Mouse (Mus musculus) neural tube, embryonic 12.5 days (tissue): ENCODE measurements around the gene Hoxc5. TPM values are rescaled to one million over a fixed set of nuclear protein-coding genes. Genes with fewer than 3 reads are reported as not detected.

Experiments used
- ATAC-seq: fragments of 200-750 bp; cut with Nextera tagmentation; 2 replicates; pipeline ENCODE4 v1.8.0; 2017; ENCODE audit warnings: low read depth, mild to moderate bottlenecking, moderate TSS enrichment, moderate library complexity; ENCODE audit not compliant: low FRiP score
- H3K27ac ChIP-seq: fragments of 300-500 bp; sonication (generic); 2 replicates; pipeline ENCODE4 v1.5.1; 2016
- H3K27me3 ChIP-seq: fragments of 300-500 bp; sonication (generic); replicated peaks from 2 replicates; pipeline ENCODE4 v1.6.1; 2016; ENCODE audit warnings: mild to moderate bottlenecking
- H3K36me3 ChIP-seq: fragments of 300-500 bp; sonication (generic); 2 replicates; pipeline ENCODE4 v1.6.1; 2016; ENCODE audit warnings: mild to moderate bottlenecking
- H3K4me1 ChIP-seq: fragments of 300-500 bp; sonication (generic); 2 replicates; pipeline ENCODE4 v1.6.1; 2016
- H3K4me2 ChIP-seq: fragments of 300-500 bp; sonication (generic); replicated peaks from 2 replicates; pipeline ENCODE4 v1.6.1; 2016; ENCODE audit warnings: mild to moderate bottlenecking
- H3K4me3 ChIP-seq: fragments of 300-500 bp; sonication (generic); 2 replicates; pipeline ENCODE4 v1.5.1; 2016
- H3K9ac ChIP-seq: fragments of 300-500 bp; sonication (generic); 2 replicates; pipeline ENCODE4 v1.6.1; 2016; ENCODE audit warnings: mild to moderate bottlenecking
- H3K9me3 ChIP-seq: fragments of 300-500 bp; sonication (generic); 2 replicates; pipeline ENCODE4 v1.6.1; 2016; ENCODE audit warnings: mild to moderate bottlenecking
- WGBS: fragments of 180-500 bp; shearing (Covaris S2); methylation state at CpG from one replicate; pipeline ENCODE4 v1.1.7; 2016; 5-methylcytosine and 5-hydroxymethylcytosine counted together
- polyA plus RNA-seq: library from polyadenylated mRNA; unstranded; fragments of >200 nt; fragmentation: Nextera tagmentation; extraction: Ambion mirVana; gene quantifications from 2 replicates; pipeline ENCODE4 v1.2.1, GENCODE M21; 2016

Gene Hoxc5
- polyA plus RNA-seq, 1 experiment from 2014 or later = 32.1 TPM

DNA sequence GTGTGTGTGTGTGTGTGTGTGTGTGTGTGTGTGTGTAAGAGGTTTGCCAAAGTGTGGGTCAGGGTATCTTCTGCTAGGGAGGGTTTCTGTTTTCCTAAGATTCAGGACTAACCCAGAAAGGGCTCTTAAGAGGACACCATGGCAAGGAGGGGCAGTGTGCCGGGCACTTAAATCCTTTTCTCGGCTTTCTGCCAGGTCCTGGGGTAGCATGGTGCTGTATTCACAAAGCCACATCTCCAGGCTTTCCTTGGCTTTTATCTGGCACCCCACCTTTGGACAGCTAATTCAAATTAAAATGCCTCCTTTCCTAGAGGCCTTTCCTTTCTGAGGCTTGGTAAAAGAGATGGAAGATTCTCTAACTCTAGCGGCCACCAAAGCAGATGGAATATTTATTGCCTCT is 72.4 kb downstream of the Hoxc5 start:
- no peaks in the 10 kb centered on the region for H3K36me3 ChIP-seq
- WGBS = 0% methylated on average over 3 of the region's 3 CpGs
- H3K9ac ChIP-seq = peak overlapping the region; percentile 88
- H3K4me3 ChIP-seq = peak overlapping the region; percentile 39
- no peaks in the 10 kb centered on the region for H3K9me3 ChIP-seq
- no peak for ATAC-seq
- peak overlapping the region; percentile 86 for H3K4me2 ChIP-seq
- H3K4me1 ChIP-seq = peaks cover 91% of the 10 kb centered on the region
- peak overlapping the region; percentile 77 for H3K27ac ChIP-seq
- no peaks in the 10 kb centered on the region for H3K27me3 ChIP-seq

DNA sequence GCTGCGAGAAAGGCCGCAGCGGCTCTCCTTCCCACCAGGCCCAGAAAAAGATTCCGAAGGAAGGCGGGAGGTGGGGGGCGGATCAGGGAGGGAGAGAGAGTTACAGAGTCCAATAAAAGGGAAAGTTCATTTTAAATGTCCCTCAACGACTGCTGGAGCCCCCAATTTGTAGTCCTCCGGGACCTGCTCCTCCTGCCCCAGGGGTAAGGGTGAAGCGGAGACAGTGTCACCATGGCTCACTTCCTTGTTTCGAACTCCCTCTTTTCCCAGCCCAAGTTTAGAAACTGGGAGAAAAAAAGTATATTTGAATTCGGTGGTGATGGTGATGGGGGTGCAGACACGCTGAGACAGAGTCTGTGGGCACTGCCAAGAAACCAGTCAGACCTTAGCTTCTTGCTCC is 73.4 kb downstream of the Hoxc5 start:
- H3K4me1 ChIP-seq = peaks cover 85% of the 10 kb centered on the region
- peak overlapping the region; percentile 86 for H3K4me2 ChIP-seq
- WGBS = 1% methylated on average over 12 of the region's 12 CpGs
- H3K27ac ChIP-seq = peak overlapping the region; percentile 77
- no peaks in the 10 kb centered on the region for H3K27me3 ChIP-seq
- no peaks in the 10 kb centered on the region for H3K36me3 ChIP-seq
- H3K9ac ChIP-seq = peak overlapping the region; percentile 88
- peak overlapping the region; percentile 39 for H3K4me3 ChIP-seq
- no peaks in the 10 kb centered on the region for H3K9me3 ChIP-seq
- ATAC-seq = no peak

- no peaks in the 10 kb centered on the region for H3K27me3 ChIP-seq
- no peaks in the 10 kb centered on the region for H3K9me3 ChIP-seq
- no peaks in the 10 kb centered on the region for H3K36me3 ChIP-seq
- no peak for ATAC-seq
- peak overlapping the region; percentile 86 for H3K4me2 ChIP-seq
- peaks cover 80% of the 10 kb centered on the region for H3K4me1 ChIP-seq
- H3K27ac ChIP-seq = no peak overlapping the region
- H3K9ac ChIP-seq = peak overlapping the region; percentile 88
- peak overlapping the region; percentile 39; the same call in 1 of the 2 replicates for H3K4me3 ChIP-seq
- WGBS = 7% methylated on average over 5 of the region's 5 CpGs
These were observed 74.4 kb downstream of the Hoxc5 start for GRCm38 (mm10) chr15:103041613-103042012.

GRCm38 (mm10) chr15:103042209-103042608 is 75.0 kb downstream of the Hoxc5 start:
- H3K9ac ChIP-seq = peak overlapping the region; percentile 88
- no peak for ATAC-seq
- no peaks in the 10 kb centered on the region for H3K9me3 ChIP-seq
- H3K4me1 ChIP-seq = peaks cover 74% of the 10 kb centered on the region
- no peak overlapping the region for H3K4me3 ChIP-seq
- 3% methylated on average over 1 of the region's 1 CpGs for WGBS
- no peak overlapping the region for H3K27ac ChIP-seq
- H3K27me3 ChIP-seq = no peaks in the 10 kb centered on the region
- H3K36me3 ChIP-seq = no peaks in the 10 kb centered on the region
- H3K4me2 ChIP-seq = peak overlapping the region; percentile 86

- Histone ChIP-seq H3K9ac (no peak overlapping the region), H3K27ac (no peak overlapping the region), H3K4me2 (no peak overlapping the region; the same call in 1 of the 2 replicates), H3K4me1 (peaks cover 47% of the 10 kb centered on the region), H3K36me3 (peaks cover 3% of the 10 kb centered on the region; the same call in 1 of the 2 replicates), H3K4me3 (no peak overlapping the region), H3K27me3 (no peaks in the 10 kb centered on the region), H3K9me3 (no peaks in the 10 kb centered on the region)
- no peak for ATAC-seq
- WGBS = 74% methylated on average over 2 of the region's 2 CpGs
These were observed 84.4 kb downstream of the Hoxc5 start for GRCm38 (mm10) chr15:103051670-103052069.

DNA sequence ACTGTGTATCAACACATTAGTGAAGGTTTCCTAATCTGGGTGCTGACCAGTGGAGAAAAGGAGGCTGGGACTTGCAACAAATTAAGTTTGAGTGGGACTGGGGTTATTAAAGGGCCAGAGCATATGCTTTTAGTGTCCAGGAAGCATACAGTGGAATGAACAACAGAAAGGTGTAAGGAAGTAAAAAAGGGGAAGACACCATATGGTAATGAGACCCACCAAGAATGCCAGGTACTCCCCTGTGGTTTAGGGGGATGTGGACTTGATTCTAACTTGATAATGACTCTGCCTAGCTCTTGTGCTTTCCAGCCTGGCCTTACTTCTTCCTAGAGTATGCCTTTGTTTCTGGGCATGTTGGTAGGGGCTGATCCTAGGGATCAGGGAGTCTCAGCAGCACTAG is 86.0 kb downstream of the Hoxc5 start:
- peaks cover 58% of the 10 kb centered on the region for H3K4me1 ChIP-seq
- no peaks in the 10 kb centered on the region; the same call in 1 of the 2 replicates for H3K36me3 ChIP-seq
- no peak overlapping the region for H3K9ac ChIP-seq
- H3K4me2 ChIP-seq = no peak overlapping the region
- ATAC-seq = no peak
- H3K27ac ChIP-seq = no peak overlapping the region
- H3K27me3 ChIP-seq = no peaks in the 10 kb centered on the region
- no peak overlapping the region for H3K4me3 ChIP-seq
- no peaks in the 10 kb centered on the region for H3K9me3 ChIP-seq

GRCm38 (mm10) chr15:103056396-103056795 is 89.2 kb downstream of the Hoxc5 start:
- no peak for ATAC-seq
- Histone ChIP-seq H3K9me3 (no peaks in the 10 kb centered on the region), H3K27ac (peak overlapping the region; percentile 77), H3K4me2 (peak overlapping the region; percentile 73), H3K4me3 (peak overlapping the region; percentile 37), H3K9ac (peak overlapping the region; percentile 77), H3K27me3 (no peaks in the 10 kb centered on the region), H3K36me3 (no peaks in the 10 kb centered on the region; the same call in 1 of the 2 replicates), H3K4me1 (peaks cover 76% of the 10 kb centered on the region)
- WGBS = 16% methylated on average over 2 of the region's 2 CpGs

DNA sequence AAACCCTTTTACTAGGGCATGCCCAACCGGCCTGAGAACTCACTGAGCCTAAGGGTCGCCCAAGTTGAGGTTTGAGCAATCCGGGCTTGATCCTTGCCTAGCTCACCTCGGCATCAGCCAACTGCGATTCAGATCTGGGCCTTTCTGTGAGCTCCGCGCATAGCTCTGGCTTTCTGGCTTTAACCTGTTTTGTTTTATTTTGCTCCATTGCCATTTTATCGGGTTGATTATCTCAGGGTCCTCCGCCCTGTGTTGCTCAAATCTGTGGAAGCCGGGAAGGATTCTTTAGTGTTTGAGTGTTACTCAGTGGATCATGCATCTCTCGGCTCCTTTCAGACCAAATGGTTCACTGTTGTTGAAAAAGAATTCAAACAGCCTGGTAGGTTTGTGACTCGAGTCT is 91.5 kb downstream of the Hoxc5 start:
- no peaks in the 10 kb centered on the region for H3K9me3 ChIP-seq
- H3K4me2 ChIP-seq = peak overlapping the region; percentile 73
- peaks cover 86% of the 10 kb centered on the region for H3K4me1 ChIP-seq
- peak overlapping the region; percentile 47 for H3K4me3 ChIP-seq
- H3K27me3 ChIP-seq = no peaks in the 10 kb centered on the region
- no peak for ATAC-seq
- no peaks in the 10 kb centered on the region; the same call in 1 of the 2 replicates for H3K36me3 ChIP-seq
- under 1% methylated on average over 12 of the region's 12 CpGs for WGBS
- peak overlapping the region; percentile 98 for H3K27ac ChIP-seq
- H3K9ac ChIP-seq = peak overlapping the region; percentile 96

DNA sequence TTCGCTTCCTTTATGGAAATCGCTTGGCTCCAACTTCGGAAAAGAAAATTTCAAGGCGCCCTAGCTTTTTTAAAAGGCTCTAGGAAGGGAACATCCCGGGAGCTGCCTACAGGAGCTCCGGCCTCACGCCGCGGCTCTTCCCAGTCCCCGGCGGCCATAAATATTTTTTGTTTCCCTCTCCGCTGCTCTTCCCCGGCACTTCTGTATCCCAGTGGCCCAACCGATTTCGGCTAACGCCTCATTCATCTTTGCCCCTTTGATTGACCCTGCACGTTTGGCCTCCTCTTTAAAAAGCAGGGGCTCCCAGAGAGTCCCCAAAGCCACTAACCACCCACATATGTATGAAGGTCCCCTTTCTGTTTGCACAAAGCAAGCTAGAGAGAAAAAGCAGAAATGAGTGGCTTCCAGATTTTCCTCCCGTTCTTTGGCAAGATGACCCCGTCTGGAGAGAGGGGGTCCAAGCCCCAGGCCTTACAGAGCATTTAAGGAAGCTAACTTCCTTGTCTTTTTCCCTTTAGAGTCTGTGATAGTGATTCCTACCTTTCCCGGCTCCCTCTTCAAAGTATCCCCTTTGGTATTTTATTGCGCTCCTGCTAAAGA is 92.2 kb downstream of the Hoxc5 start:
- H3K4me3 ChIP-seq = peak overlapping the region; percentile 47
- H3K4me1 ChIP-seq = peaks cover 81% of the 10 kb centered on the region
- H3K27me3 ChIP-seq = no peaks in the 10 kb centered on the region
- H3K36me3 ChIP-seq = no peaks in the 10 kb centered on the region
- H3K9ac ChIP-seq = peak overlapping the region; percentile 96
- H3K27ac ChIP-seq = peak overlapping the region; percentile 98
- H3K4me2 ChIP-seq = peak overlapping the region; percentile 73
- no peak for ATAC-seq
- no peaks in the 10 kb centered on the region for H3K9me3 ChIP-seq
- WGBS = under 1% methylated on average over 21 of the region's 21 CpGs

DNA sequence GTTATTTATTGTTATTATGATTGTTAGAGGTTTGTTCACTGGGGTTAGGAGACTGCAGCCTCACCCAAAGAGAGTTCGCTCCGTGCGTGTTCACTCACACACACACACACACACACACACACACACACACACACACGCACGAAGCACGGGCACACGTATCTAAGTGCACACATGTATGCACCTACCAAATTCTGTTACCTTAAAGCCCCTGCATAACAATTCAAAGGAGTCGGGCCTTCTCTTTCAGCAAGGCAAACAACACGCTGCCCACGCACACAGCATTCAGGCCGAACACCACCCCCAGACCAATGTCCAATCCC is 92.7 kb downstream of the Hoxc5 start:
- peak overlapping the region; percentile 73 for H3K4me2 ChIP-seq
- peak; percentile 35 for ATAC-seq

DNA sequence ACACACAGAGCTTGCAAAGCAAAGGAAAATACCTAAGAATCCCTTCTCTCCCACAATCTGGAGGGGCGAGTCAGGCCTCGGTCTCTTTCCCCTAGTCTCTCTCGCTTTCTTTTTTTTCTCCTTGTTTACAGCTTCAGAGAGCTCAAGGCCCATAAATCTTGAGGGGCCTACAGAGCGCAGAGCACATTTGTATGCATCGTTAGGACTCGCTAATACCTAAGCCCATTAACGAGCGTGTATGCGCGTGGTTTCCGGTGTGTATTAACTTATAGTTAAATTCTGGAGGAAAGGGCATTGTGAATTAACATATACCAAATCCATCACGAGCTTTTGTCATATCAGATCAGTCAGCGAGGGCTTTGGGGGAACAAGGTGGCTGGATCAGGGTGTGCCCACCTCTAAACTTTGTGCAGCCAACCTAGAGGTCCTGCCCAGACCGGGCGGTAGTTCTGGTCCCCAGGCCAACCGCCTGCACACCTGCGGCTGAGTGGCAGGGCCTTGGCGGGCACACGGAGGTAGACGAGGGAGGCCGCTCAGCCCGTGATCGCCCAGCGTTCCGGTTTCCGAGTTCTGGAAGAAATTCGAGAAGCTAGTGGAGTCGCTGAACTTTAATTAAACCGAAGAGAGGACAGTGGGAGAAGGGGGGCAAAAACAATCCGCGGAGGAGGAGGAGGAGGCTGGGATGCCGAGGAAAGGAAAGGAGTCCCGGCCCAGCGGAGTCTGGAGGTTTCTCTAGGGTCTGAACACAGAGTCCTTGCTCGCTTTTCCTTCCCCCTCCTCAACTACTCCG is 93.3 kb downstream of the Hoxc5 start:
- peak overlapping the region; percentile 98 for H3K27ac ChIP-seq

More for the DNA sequence above, 92.7 kb downstream of the Hoxc5 start:
- 3% methylated on average over 11 of the region's 11 CpGs for WGBS
- H3K27me3 ChIP-seq = no peaks in the 10 kb centered on the region
- H3K36me3 ChIP-seq = no peaks in the 10 kb centered on the region
- H3K9me3 ChIP-seq = no peaks in the 10 kb centered on the region
- H3K27ac ChIP-seq = peak overlapping the region; percentile 98
- H3K9ac ChIP-seq = peak overlapping the region; percentile 96
- H3K4me1 ChIP-seq = peaks cover 81% of the 10 kb centered on the region
- H3K4me3 ChIP-seq = peak overlapping the region; percentile 47

GRCm38 (mm10) chr15:103061131-103061825 is 94.0 kb downstream of the Hoxc5 start:
- H3K4me3 ChIP-seq = peak overlapping the region; percentile 47
- H3K27me3 ChIP-seq = no peaks in the 10 kb centered on the region
- H3K4me1 ChIP-seq = peaks cover 82% of the 10 kb centered on the region
- H3K4me2 ChIP-seq = peak overlapping the region; percentile 73
- WGBS = under 1% methylated on average over 30 of the region's 30 CpGs
- no peaks in the 10 kb centered on the region for H3K9me3 ChIP-seq
- H3K9ac ChIP-seq = peak overlapping the region; percentile 96
- ATAC-seq = peak; percentile 64
- H3K36me3 ChIP-seq = no peaks in the 10 kb centered on the region
- peak overlapping the region; percentile 98 for H3K27ac ChIP-seq

More for the DNA sequence above, 93.3 kb downstream of the Hoxc5 start:
- Histone ChIP-seq H3K4me3 (peak overlapping the region; percentile 47), H3K36me3 (no peaks in the 10 kb centered on the region), H3K4me1 (peaks cover 81% of the 10 kb centered on the region), H3K9ac (peak overlapping the region; percentile 96), H3K27me3 (no peaks in the 10 kb centered on the region), H3K4me2 (peak overlapping the region; percentile 73), H3K9me3 (no peaks in the 10 kb centered on the region)
- ATAC-seq = peak; percentile 79
- WGBS = under 1% methylated on average over 36 of the region's 36 CpGs
